Mouse (Mus musculus) neural tube, embryonic 15.5 days (tissue): ENCODE data around the gene Hrasls5. TPM values are rescaled to one million over a fixed set of nuclear protein-coding genes. Genes with fewer than 3 reads are reported as not detected.

ENCODE experiments used
- polyA plus RNA-seq: library from polyadenylated mRNA; unstranded; fragments of >200 nt; fragmentation: Nextera tagmentation; extraction: Ambion mirVana; gene quantifications from 2 replicates; pipeline ENCODE4 v1.2.1, GENCODE M21; 2015

The Hrasls5 gene
- polyA plus RNA-seq, 1 experiment from 2014 or later, result not detected

Other genes starting within 250 kb of the Hrasls5 start
- gene Spindoc, start 229.5 kb upstream of the Hrasls5 start, polyA plus RNA-seq, result 25.3 and 30.9 TPM in 2 replicates
- 12.8 and 16.0 TPM in 2 replicates for gene 2700081O15Rik, start 194.9 kb upstream of the Hrasls5 start, polyA plus RNA-seq
- 588 and 670 TPM in 2 replicates for gene Rtn3, start 129.3 kb upstream of the Hrasls5 start, polyA plus RNA-seq
- 7.0 and 7.6 TPM in 2 replicates for gene Atl3, start 118.5 kb upstream of the Hrasls5 start, polyA plus RNA-seq
- 4.7 and 6.9 TPM in 2 replicates for gene Pla2g16, start 55.1 kb upstream of the Hrasls5 start, polyA plus RNA-seq
- 0.15 and 0.26 TPM in 2 replicates for gene Lgals12, start 5.3 kb upstream of the Hrasls5 start, polyA plus RNA-seq
- not detected in 2 replicates for gene Slc22a19, start 98.8 kb downstream of the Hrasls5 start, polyA plus RNA-seq
- not detected in 2 replicates for gene Slc22a26, start 190.1 kb downstream of the Hrasls5 start, polyA plus RNA-seq